Mouse (Mus musculus) kidney, postnatal 25 days (tissue): ENCODE data around the gene Map4k2.

Experiments
- DNase-seq, 2 experiments: peaks; one replicate each; pipeline ENCODE4 v3.0.0; 2021; ENCODE audit warnings: mixed read lengths in 2 of 2

Map4k2 gene

GRCm38 (mm10) chr19:6381238-6381637, 40.3 kb downstream of the Map4k2 start:
- DNase-seq, result no peak

GRCm38 (mm10) chr19:6382323-6382924, 41.5 kb downstream of the Map4k2 start:
- no peak for DNase-seq

- DNase-seq, result no peak
These were observed 42.5 kb downstream of the Map4k2 start for GRCm38 (mm10) chr19:6383470-6383869.

GRCm38 (mm10) chr19:6384128-6384527, 43.2 kb downstream of the Map4k2 start, which contains the start of gene Pygm:
Gene Pygm, plus strand, starts transcription at chr19:6384399.
- peak; percentile 72 to 80 for DNase-seq

GRCm38 (mm10) chr19:6384954-6385353, 44.0 kb downstream of the Map4k2 start:
- no peak for DNase-seq

GRCm38 (mm10) chr19:6385419-6385818, 44.5 kb downstream of the Map4k2 start:
- no peak for DNase-seq

GRCm38 (mm10) chr19:6385821-6386220, 44.9 kb downstream of the Map4k2 start:
- DNase-seq, result no peak

GRCm38 (mm10) chr19:6386234-6386633, 45.3 kb downstream of the Map4k2 start:
- no peak for DNase-seq

- no peak for DNase-seq
These were observed 47.1 kb downstream of the Map4k2 start for GRCm38 (mm10) chr19:6388006-6388405.

GRCm38 (mm10) chr19:6389803-6390202, 48.9 kb downstream of the Map4k2 start:
- DNase-seq, result no peak

- DNase-seq, result no peak
These were observed 49.3 kb downstream of the Map4k2 start for GRCm38 (mm10) chr19:6390251-6390650.

GRCm38 (mm10) chr19:6392743-6393393, 51.9 kb downstream of the Map4k2 start:
- peak in 1 of 2 experiments; percentile 36 for DNase-seq

- peak in 1 of 2 experiments; percentile 28 for DNase-seq
These were observed 52.7 kb downstream of the Map4k2 start for GRCm38 (mm10) chr19:6393637-6394036.

GRCm38 (mm10) chr19:6396237-6396636, 55.3 kb downstream of the Map4k2 start:
- DNase-seq, result no peak

GRCm38 (mm10) chr19:6397582-6398249, 56.8 kb downstream of the Map4k2 start:
- peak; percentile 36 to 53 for DNase-seq

- peak; percentile 79 to 89 for DNase-seq
These were observed 57.7 kb downstream of the Map4k2 start for GRCm38 (mm10) chr19:6398447-6399284.

- peak; percentile 59 to 90 for DNase-seq
These were observed 58.6 kb downstream of the Map4k2 start, which contains the start of gene Rasgrp2 for GRCm38 (mm10) chr19:6399285-6400095. Gene Rasgrp2, plus strand, starts transcription at chr19:6399340.

- DNase-seq, result peak; percentile 21 to 53
These were observed 59.5 kb downstream of the Map4k2 start for GRCm38 (mm10) chr19:6400096-6401086.

- peak; percentile 84 to 86 for DNase-seq
These were observed 60.3 kb downstream of the Map4k2 start for GRCm38 (mm10) chr19:6401131-6401815.

GRCm38 (mm10) chr19:6401951-6402350, 61.0 kb downstream of the Map4k2 start:
- peak; percentile 67 to 79 for DNase-seq
